Mouse (Mus musculus) liver, embryonic 11.5 days (tissue): ENCODE results near the gene Calm3. TPM values are rescaled to one million over a fixed set of nuclear protein-coding genes. Genes with fewer than 3 reads are reported as not detected.
A peak's percentile ranks its signal among the peaks of the same experiment; 100 is the strongest.

Experiments
- ATAC-seq: fragments of 200-750 bp; cut with Nextera tagmentation; replicated peaks from 2 replicates; pipeline ENCODE4 v1.8.0; 2017; ENCODE audit warnings: moderate number of reproducible peaks, mild to moderate bottlenecking, moderate TSS enrichment, moderate library complexity; ENCODE audit not compliant: low FRiP score
- DNase-seq: peaks from one replicate; pipeline ENCODE4 v3.0.0-alpha.2; 2017; ENCODE audit warnings: low spot score
- H3K27ac ChIP-seq: fragments of 300-500 bp; sonication (generic); 2 replicates; pipeline ENCODE4 v1.5.1; 2014; ENCODE audit warnings: mild to moderate bottlenecking, low read depth, low read length, control low read depth
- H3K27me3 ChIP-seq: fragments of 300-500 bp; sonication (generic); replicated peaks from 2 replicates; pipeline ENCODE4 v1.6.1; 2014; ENCODE audit warnings: low read length, mixed read lengths; ENCODE audit not compliant: control insufficient read depth, insufficient read depth
- H3K36me3 ChIP-seq: fragments of 300-500 bp; sonication (generic); 2 replicates; pipeline ENCODE4 v1.6.1; 2014; ENCODE audit warnings: mild to moderate bottlenecking, low read length, moderate library complexity, mixed read lengths; ENCODE audit not compliant: control insufficient read depth, insufficient read depth
- H3K4me1 ChIP-seq: fragments of 300-500 bp; sonication (generic); replicated peaks from 2 replicates; pipeline ENCODE4 v1.6.1; 2014; ENCODE audit warnings: low read length, mixed read lengths; ENCODE audit not compliant: control insufficient read depth, insufficient read depth
- H3K4me2 ChIP-seq: fragments of 300-500 bp; sonication (generic); 2 replicates; pipeline ENCODE4 v1.6.1; 2014; ENCODE audit warnings: mild to moderate bottlenecking, control low read depth, moderate library complexity
- H3K4me3 ChIP-seq: fragments of 300-500 bp; sonication (generic); 2 replicates; pipeline ENCODE4 v1.5.1; 2014; ENCODE audit warnings: low read depth, low read length, control low read depth
- H3K9ac ChIP-seq: fragments of 300-500 bp; sonication (generic); 2 replicates; pipeline ENCODE4 v1.6.1; 2014; ENCODE audit warnings: low read depth, low read length, control low read depth
- H3K9me3 ChIP-seq: fragments of 300-500 bp; sonication (generic); 2 replicates; pipeline ENCODE4 v1.6.1; 2016; ENCODE audit warnings: low read length, inconsistent platforms, mixed read lengths; ENCODE audit not compliant: control insufficient read depth
- WGBS: fragments of 180-500 bp; shearing (Covaris S2); extraction: QIAGEN DNeasy Blood & Tissue Kit; methylation state at CpG from one replicate; pipeline ENCODE4 v1.1.7; 2014; 5-methylcytosine and 5-hydroxymethylcytosine counted together
- polyA plus RNA-seq: library from polyadenylated mRNA; unstranded; fragments of >200 nt; fragmentation: Nextera tagmentation; extraction: Ambion mirVana; gene quantifications from 2 replicates; pipeline ENCODE4 v1.2.1, GENCODE M21; 2014

Calm3 gene
- polyA plus RNA-seq, 1 experiment from 2014 or later: 169 TPM

DNA sequence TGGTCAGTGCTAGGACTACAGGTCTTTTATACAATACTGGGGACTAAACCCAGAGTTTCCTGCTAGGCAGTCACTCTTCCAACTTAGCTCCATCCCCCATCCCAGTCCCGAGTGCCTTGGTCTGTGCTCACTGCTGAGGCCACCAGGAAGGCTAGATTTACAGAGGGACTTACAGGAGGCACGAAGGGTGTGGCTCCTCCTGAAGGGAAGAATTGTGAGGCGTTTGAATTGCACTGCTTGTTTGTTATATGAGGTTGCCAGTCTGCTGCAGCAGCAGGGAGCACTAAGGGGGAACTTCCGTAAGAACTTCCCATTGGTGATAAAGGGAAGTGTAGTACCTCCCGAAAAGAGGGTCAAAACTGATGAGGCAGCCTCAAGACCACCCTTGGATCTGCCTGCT lies 43.3 kb downstream of the Calm3 start:
- DNase-seq (no peak), ATAC-seq (no peak)
- Histone ChIP-seq H3K9me3 (peaks cover 3% of the 10 kb centered on the region), H3K27ac (0 out of 2 replicates have a peak overlapping the region, but pooled peaks have one; percentile 8), H3K9ac (no peak overlapping the region), H3K36me3 (peaks cover 18% of the 10 kb centered on the region), H3K4me2 (peak overlapping the region; percentile 25), H3K27me3 (peaks cover 35% of the 10 kb centered on the region), H3K4me1 (peaks cover 18% of the 10 kb centered on the region), H3K4me3 (no peak overlapping the region)
- 21% methylated on average over 5 of the region's 5 CpGs for WGBS

GRCm38 (mm10) chr7:16879796-16880547 lies 43.9 kb downstream of the Calm3 start:
- H3K4me2 ChIP-seq: peak overlapping the region; percentile 25
- peak; percentile 46 for DNase-seq
- no peak overlapping the region for H3K9ac ChIP-seq
- 0 out of 2 replicates have a peak overlapping the region, but pooled peaks have one; percentile 8 for H3K27ac ChIP-seq
- peaks cover 21% of the 10 kb centered on the region for H3K4me1 ChIP-seq
- H3K4me3 ChIP-seq: no peak overlapping the region
- WGBS: 29% methylated on average over 9 of the region's 9 CpGs
- H3K9me3 ChIP-seq: no peaks in the 10 kb centered on the region
- peaks cover 12% of the 10 kb centered on the region; the same call in 1 of the 2 replicates for H3K36me3 ChIP-seq
- no peak for ATAC-seq
- peaks cover 30% of the 10 kb centered on the region for H3K27me3 ChIP-seq

GRCm38 (mm10) chr7:16877717-16878116 lies 46.2 kb downstream of the Calm3 start:
- H3K36me3 ChIP-seq: 0 out of 2 replicates have a peak, but pooled peaks cover 3% of the 10 kb centered on the region
- no peak overlapping the region for H3K4me2 ChIP-seq
- peaks cover 26% of the 10 kb centered on the region for H3K4me1 ChIP-seq
- DNase-seq: no peak
- H3K4me3 ChIP-seq: no peak overlapping the region
- ATAC-seq: no peak
- H3K27ac ChIP-seq: no peak overlapping the region
- H3K27me3 ChIP-seq: peaks cover 14% of the 10 kb centered on the region
- no peak overlapping the region for H3K9ac ChIP-seq
- H3K9me3 ChIP-seq: no peaks in the 10 kb centered on the region
- 77% methylated on average over 3 of the region's 3 CpGs for WGBS

DNA sequence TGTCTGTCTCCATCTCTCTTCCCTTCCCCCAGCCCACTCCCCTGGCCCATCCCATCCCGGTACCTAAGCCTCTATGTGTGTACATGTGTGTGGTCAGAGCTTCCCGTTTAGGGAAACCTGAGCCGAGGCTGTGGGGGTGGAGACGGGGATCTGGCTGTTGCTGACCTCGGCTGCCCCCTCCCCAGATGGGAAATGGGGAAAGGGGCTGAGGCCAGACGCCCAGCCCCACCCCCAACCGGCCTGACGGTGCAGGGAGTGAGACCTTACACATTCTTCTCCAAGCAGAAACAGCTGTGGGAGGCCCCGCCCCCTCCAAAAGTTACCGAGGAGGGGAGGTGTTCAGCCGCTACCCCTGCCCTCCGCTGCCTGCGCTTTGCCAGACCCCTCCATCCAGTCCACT lies 47.3 kb downstream of the Calm3 start:
- 0 out of 2 replicates have a peak overlapping the region, but pooled peaks have one; percentile 21 for H3K9ac ChIP-seq
- peak overlapping the region; percentile 69 for H3K4me3 ChIP-seq
- no peaks in the 10 kb centered on the region for H3K9me3 ChIP-seq
- H3K4me2 ChIP-seq: peak overlapping the region; percentile 98
- H3K4me1 ChIP-seq: peaks cover 26% of the 10 kb centered on the region
- ATAC-seq: no peak
- H3K36me3 ChIP-seq: 0 out of 2 replicates have a peak, but pooled peaks cover 3% of the 10 kb centered on the region
- DNase-seq: peak; percentile 46
- peaks cover 12% of the 10 kb centered on the region for H3K27me3 ChIP-seq
- 5% methylated on average over 13 of the region's 13 CpGs for WGBS
- H3K27ac ChIP-seq: peak overlapping the region; percentile 21; the same call in 1 of the 2 replicates

DNA sequence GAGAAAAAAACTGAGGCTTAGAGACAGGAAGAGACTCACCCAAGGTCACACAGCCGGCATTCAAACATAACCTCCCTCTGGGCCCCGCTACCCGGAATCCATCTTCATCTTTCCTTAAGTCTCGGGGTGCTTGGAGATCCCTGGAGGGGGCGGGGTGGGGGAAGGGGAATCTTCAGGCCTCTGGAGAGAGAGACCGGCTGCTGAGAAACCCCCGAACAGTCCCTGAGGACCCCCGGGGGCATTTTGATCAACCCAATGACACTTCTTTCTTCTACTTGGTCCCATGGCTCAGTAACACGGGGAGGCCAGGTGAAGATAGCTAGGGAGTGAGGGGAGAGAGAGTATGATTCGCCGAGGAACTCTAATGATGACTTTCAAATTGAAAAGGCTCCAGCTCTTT lies 47.9 kb downstream of the Calm3 start:
- H3K36me3 ChIP-seq: 0 out of 2 replicates have a peak, but pooled peaks cover 3% of the 10 kb centered on the region
- H3K9ac ChIP-seq: peak overlapping the region; percentile 71; the same call in 1 of the 2 replicates
- peak overlapping the region; percentile 69 for H3K4me3 ChIP-seq
- ATAC-seq (no peak), DNase-seq (no peak)
- H3K4me1 ChIP-seq: peaks cover 26% of the 10 kb centered on the region
- 14% methylated on average over 11 of the region's 11 CpGs for WGBS
- peak overlapping the region; percentile 48 for H3K27ac ChIP-seq
- H3K9me3 ChIP-seq: no peaks in the 10 kb centered on the region
- H3K27me3 ChIP-seq: peaks cover 12% of the 10 kb centered on the region
- H3K4me2 ChIP-seq: peak overlapping the region; percentile 98

DNA sequence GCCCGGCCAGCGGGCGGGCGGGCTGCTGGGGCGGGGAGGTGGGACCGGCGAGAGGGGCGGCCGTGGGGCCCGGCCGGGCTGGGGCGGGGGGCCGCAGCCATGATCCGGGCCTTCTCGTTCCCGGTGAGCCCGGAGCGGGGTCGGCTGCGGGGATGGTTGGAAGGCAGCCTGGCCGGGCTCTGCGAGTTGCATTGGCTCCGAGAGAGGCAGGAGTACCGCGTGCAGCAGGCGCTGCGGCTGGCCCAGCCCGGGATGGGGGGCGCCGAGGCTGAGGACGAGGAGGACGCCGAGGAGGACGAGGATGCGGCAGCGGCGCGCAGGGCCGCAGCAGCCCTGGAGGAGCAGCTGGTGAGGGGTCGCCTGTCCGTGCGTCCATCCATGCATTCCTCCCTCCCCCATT lies 48.6 kb downstream of the Calm3 start:
- H3K27me3 ChIP-seq: peaks cover 12% of the 10 kb centered on the region
- DNase-seq: no peak
- peak overlapping the region; percentile 48 for H3K27ac ChIP-seq
- H3K4me3 ChIP-seq: peak overlapping the region; percentile 69
- H3K9ac ChIP-seq: peak overlapping the region; percentile 71
- under 1% methylated on average over 40 of the region's 42 CpGs for WGBS
- H3K9me3 ChIP-seq: no peaks in the 10 kb centered on the region
- peak; percentile 44; the same call in 1 of the 2 replicates for ATAC-seq
- peaks cover 22% of the 10 kb centered on the region for H3K4me1 ChIP-seq
- H3K4me2 ChIP-seq: peak overlapping the region; percentile 98
- 0 out of 2 replicates have a peak, but pooled peaks cover 3% of the 10 kb centered on the region for H3K36me3 ChIP-seq

DNA sequence AGATGAGACGGTGACA lies 48.8 kb downstream of the Calm3 start, which contains the start of gene Dact3:
TSS of gene Dact3 (plus strand) at position 8 of the 16 bp plus-strand sequence.
- WGBS: 0% methylated on average over 1 of the region's 1 CpGs
- 0 out of 2 replicates have a peak, but pooled peaks cover 3% of the 10 kb centered on the region for H3K36me3 ChIP-seq
- peak within 1 kb of the TSS; percentile 51 for H3K27ac ChIP-seq
- no peak for ATAC-seq
- H3K27me3 ChIP-seq: peaks cover 12% of the 10 kb centered on the region
- peak within 1 kb of the TSS; percentile 71 for H3K9ac ChIP-seq
- H3K4me2 ChIP-seq: peak within 1 kb of the TSS; percentile 98
- peaks cover 20% of the 10 kb centered on the region for H3K4me1 ChIP-seq
- no peaks in the 10 kb centered on the region for H3K9me3 ChIP-seq
- DNase-seq: no peak
- H3K4me3 ChIP-seq: peak within 1 kb of the TSS; percentile 69

DNA sequence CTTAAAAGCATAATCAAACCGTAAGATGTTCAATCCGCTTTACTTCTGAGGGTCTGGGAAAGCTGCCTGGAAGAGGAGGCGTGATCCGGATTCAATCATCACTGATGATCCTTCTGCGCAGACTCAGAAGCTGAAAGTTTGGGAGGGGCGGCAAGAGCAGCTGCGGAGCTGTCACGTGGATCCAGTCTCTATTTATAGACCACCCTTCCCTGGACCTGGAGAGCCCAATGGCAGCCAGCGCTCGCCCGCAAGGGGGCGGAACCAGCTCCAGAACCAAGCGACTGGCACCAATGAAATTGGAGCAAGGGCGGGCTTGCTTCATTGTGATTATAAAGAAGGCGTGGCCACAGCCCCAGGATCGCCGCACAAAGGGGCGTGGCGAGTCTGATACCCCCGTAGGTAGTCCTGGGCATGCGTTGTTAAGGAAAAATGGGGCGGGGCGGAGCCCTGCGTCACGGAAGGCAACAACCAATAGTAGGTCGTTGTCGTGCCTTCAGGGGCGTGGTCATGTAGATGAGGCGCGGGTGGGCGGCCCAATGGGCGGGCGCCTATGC lies 49.1 kb downstream of the Calm3 start:
- Histone ChIP-seq H3K4me3 (peak overlapping the region; percentile 69), H3K4me1 (peaks cover 18% of the 10 kb centered on the region), H3K9me3 (no peaks in the 10 kb centered on the region), H3K36me3 (0 out of 2 replicates have a peak, but pooled peaks cover 3% of the 10 kb centered on the region), H3K9ac (peak overlapping the region; percentile 34; the same call in 1 of the 2 replicates), H3K4me2 (peak overlapping the region; percentile 98), H3K27ac (peak overlapping the region; percentile 51), H3K27me3 (peaks cover 12% of the 10 kb centered on the region)
- WGBS: under 1% methylated on average over 33 of the region's 33 CpGs
- DNase-seq (peak; percentile 100), ATAC-seq (peak; percentile 98)
